Mouse (Mus musculus): ENCODE data around the gene Pdxp. TPM values are rescaled to one million over a fixed set of nuclear protein-coding genes. Genes with fewer than 3 reads are reported as not detected.

Pdxp gene
- polyA plus RNA-seq, 1 experiment from 2014 or later: 111 TPM

DNA sequence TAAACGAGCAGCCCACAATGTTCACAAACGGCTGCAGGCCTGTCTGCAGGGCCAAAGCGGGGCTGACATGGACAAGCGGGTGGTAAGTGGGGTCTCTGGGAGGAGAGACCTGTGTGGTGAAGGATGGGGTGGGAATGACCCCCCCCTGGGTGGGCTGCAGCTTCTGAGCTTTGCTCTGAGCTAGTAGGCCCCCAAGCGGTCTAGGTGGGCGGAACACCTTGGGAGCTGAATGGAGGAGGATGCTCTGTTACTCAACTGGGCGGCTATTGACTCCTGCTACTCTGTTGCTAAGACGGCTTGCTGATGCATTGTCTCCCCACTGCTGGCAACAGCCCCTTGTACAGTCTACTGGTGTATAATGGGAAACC is 12.3 kb upstream of the Pdxp start:
- no peaks in the 10 kb centered on the region for H3K9me3 ChIP-seq (ENCODE audit: control insufficient read depth, low read length)
- no peak overlapping the region for H3K9ac ChIP-seq (replicated peaks; ENCODE audit: low read length)
- DNase-seq: no peak
- H3K4me1 ChIP-seq (ENCODE audit: control insufficient read depth, insufficient read depth, low read length): peaks cover 8% of the 10 kb centered on the region; the same call in 1 of the 2 replicates
- WGBS: 38% methylated on average over 8 of the region's 8 CpGs
- no peak overlapping the region for H3K4me2 ChIP-seq (ENCODE audit: low read length)
- no peak overlapping the region for H3K4me3 ChIP-seq (replicated peaks; ENCODE audit: low read depth, low read length)
- H3K36me3 ChIP-seq (ENCODE audit: control insufficient read depth, insufficient read depth, low read length): no peaks in the 10 kb centered on the region
- ATAC-seq (ENCODE audit: low FRiP score, low TSS enrichment): no peak
- peaks cover 11% of the 10 kb centered on the region; the same call in 1 of the 2 replicates for H3K27me3 ChIP-seq (ENCODE audit: control insufficient read depth, insufficient read depth, low read length)
- no peak overlapping the region for H3K27ac ChIP-seq (replicated peaks; ENCODE audit: low read depth, low read length)

GRCm38 (mm10) chr15:78903243-78903642 is 10.5 kb upstream of the Pdxp start:
- H3K9me3 ChIP-seq (ENCODE audit: control insufficient read depth, low read length): no peaks in the 10 kb centered on the region
- no peak overlapping the region for H3K9ac ChIP-seq (replicated peaks; ENCODE audit: low read length)
- peaks cover 11% of the 10 kb centered on the region; the same call in 1 of the 2 replicates for H3K27me3 ChIP-seq (ENCODE audit: control insufficient read depth, insufficient read depth, low read length)
- peaks cover 8% of the 10 kb centered on the region; the same call in 1 of the 2 replicates for H3K4me1 ChIP-seq (ENCODE audit: control insufficient read depth, insufficient read depth, low read length)
- DNase-seq: peak; percentile 89
- H3K4me2 ChIP-seq (ENCODE audit: low read length): no peak overlapping the region
- no peak overlapping the region for H3K27ac ChIP-seq (replicated peaks; ENCODE audit: low read depth, low read length)
- no peaks in the 10 kb centered on the region for H3K36me3 ChIP-seq (ENCODE audit: control insufficient read depth, insufficient read depth, low read length)
- H3K4me3 ChIP-seq (replicated peaks; ENCODE audit: low read depth, low read length): no peak overlapping the region
- WGBS: 11% methylated on average over 2 of the region's 2 CpGs
- ATAC-seq (ENCODE audit: low FRiP score, low TSS enrichment): peak; percentile 37; the same call in 1 of the 2 replicates

DNA sequence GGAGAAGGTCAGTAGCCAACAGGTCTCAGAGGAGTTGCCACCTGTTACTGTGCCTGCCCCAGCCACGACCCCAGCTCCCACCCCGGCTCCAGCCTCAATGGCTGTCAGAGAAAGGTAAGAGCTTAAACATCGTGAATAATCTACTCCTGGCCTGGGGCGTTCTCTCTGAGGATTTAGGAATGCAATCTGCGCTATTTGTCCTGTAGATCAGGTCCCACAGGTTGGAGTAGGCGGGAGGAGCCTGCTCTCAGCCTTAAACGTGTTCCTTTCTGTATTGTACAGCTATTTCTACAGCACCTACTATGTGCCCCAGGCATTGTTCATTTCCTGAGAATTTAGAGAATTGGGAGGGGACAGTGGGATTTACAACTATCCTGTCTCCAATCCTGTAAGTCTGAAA is 5.3 kb upstream of the Pdxp start:
- Histone ChIP-seq H3K27ac (replicated peaks; ENCODE audit: low read depth, low read length) (no peak overlapping the region), H3K9me3 (ENCODE audit: control insufficient read depth, low read length) (no peaks in the 10 kb centered on the region), H3K36me3 (ENCODE audit: control insufficient read depth, insufficient read depth, low read length) (no peaks in the 10 kb centered on the region), H3K4me1 (ENCODE audit: control insufficient read depth, insufficient read depth, low read length) (peaks cover 5% of the 10 kb centered on the region; the same call in 1 of the 2 replicates), H3K4me3 (replicated peaks; ENCODE audit: low read depth, low read length) (no peak overlapping the region), H3K27me3 (ENCODE audit: control insufficient read depth, insufficient read depth, low read length) (no peaks in the 10 kb centered on the region), H3K9ac (replicated peaks; ENCODE audit: low read length) (no peak overlapping the region), H3K4me2 (ENCODE audit: low read length) (no peak overlapping the region)
- DNase-seq (no peak), ATAC-seq (ENCODE audit: low FRiP score, low TSS enrichment) (no peak)
- WGBS: 87% methylated on average over 7 of the region's 7 CpGs

- Histone ChIP-seq H3K4me2 (ENCODE audit: low read length) (no peak overlapping the region), H3K36me3 (ENCODE audit: control insufficient read depth, insufficient read depth, low read length) (no peaks in the 10 kb centered on the region), H3K9ac (replicated peaks; ENCODE audit: low read length) (no peak overlapping the region), H3K27ac (replicated peaks; ENCODE audit: low read depth, low read length) (no peak overlapping the region), H3K4me3 (replicated peaks; ENCODE audit: low read depth, low read length) (no peak overlapping the region), H3K4me1 (ENCODE audit: control insufficient read depth, insufficient read depth, low read length) (peaks cover 5% of the 10 kb centered on the region; the same call in 1 of the 2 replicates), H3K9me3 (ENCODE audit: control insufficient read depth, low read length) (no peaks in the 10 kb centered on the region), H3K27me3 (ENCODE audit: control insufficient read depth, insufficient read depth, low read length) (no peaks in the 10 kb centered on the region)
- no peak for ATAC-seq (ENCODE audit: low FRiP score, low TSS enrichment)
- DNase-seq: no peak
- 91% methylated on average over 8 of the region's 8 CpGs for WGBS
These were observed 4.7 kb upstream of the Pdxp start for GRCm38 (mm10) chr15:78908982-78909381.

DNA sequence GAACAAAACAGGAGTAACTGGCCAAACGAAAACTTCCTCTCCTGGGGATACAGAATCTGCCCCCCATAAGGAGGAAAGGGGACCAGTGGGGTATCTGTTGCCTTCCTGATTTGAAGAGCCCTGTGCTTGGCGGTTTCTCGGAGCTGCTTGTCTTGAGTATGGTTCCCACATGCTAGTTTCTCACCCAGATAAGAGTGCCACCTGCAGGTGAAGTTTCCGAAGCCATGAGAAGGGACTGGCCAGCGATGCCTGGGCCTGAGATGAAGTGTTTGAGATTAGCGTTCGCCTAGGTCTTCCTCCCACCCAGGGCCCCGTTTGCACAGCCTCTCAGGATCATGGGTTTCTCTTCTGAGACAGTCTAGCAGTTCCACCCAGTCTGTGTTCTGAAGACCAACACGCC is 1.7 kb upstream of the Pdxp start:
- no peak overlapping the region for H3K9ac ChIP-seq (replicated peaks; ENCODE audit: low read length)
- WGBS: 32% methylated on average over 9 of the region's 9 CpGs
- no peak overlapping the region for H3K27ac ChIP-seq (replicated peaks; ENCODE audit: low read depth, low read length)
- H3K9me3 ChIP-seq (ENCODE audit: control insufficient read depth, low read length): no peaks in the 10 kb centered on the region
- peaks cover 26% of the 10 kb centered on the region for H3K4me1 ChIP-seq (ENCODE audit: control insufficient read depth, insufficient read depth, low read length)
- H3K4me3 ChIP-seq (replicated peaks; ENCODE audit: low read depth, low read length): no peak overlapping the region
- no peaks in the 10 kb centered on the region for H3K27me3 ChIP-seq (ENCODE audit: control insufficient read depth, insufficient read depth, low read length)
- DNase-seq (peak; percentile 73), ATAC-seq (ENCODE audit: low FRiP score, low TSS enrichment) (no peak)
- H3K4me2 ChIP-seq (ENCODE audit: low read length): no peak overlapping the region
- H3K36me3 ChIP-seq (ENCODE audit: control insufficient read depth, insufficient read depth, low read length): no peaks in the 10 kb centered on the region

GRCm38 (mm10) chr15:78914091-78914822 is 538 bp downstream of the Pdxp start:
- Histone ChIP-seq H3K9ac (replicated peaks; ENCODE audit: low read length) (peak overlapping the region; percentile 84), H3K4me1 (ENCODE audit: control insufficient read depth, insufficient read depth, low read length) (peaks cover 26% of the 10 kb centered on the region), H3K36me3 (ENCODE audit: control insufficient read depth, insufficient read depth, low read length) (peaks cover 14% of the 10 kb centered on the region), H3K9me3 (ENCODE audit: control insufficient read depth, low read length) (no peaks in the 10 kb centered on the region), H3K4me3 (replicated peaks; ENCODE audit: low read depth, low read length) (peak overlapping the region; percentile 77), H3K27me3 (ENCODE audit: control insufficient read depth, insufficient read depth, low read length) (no peaks in the 10 kb centered on the region), H3K4me2 (ENCODE audit: low read length) (peak overlapping the region; percentile 87), H3K27ac (replicated peaks; ENCODE audit: low read depth, low read length) (peak overlapping the region; percentile 96)
- DNase-seq: peak; percentile 87
- ATAC-seq (ENCODE audit: low FRiP score, low TSS enrichment): peak; percentile 74
- WGBS: under 1% methylated on average over 85 of the region's 87 CpGs

GRCm38 (mm10) chr15:78914823-78915659 is 1.3 kb downstream of the Pdxp start:
- peaks cover 26% of the 10 kb centered on the region for H3K4me1 ChIP-seq (ENCODE audit: control insufficient read depth, insufficient read depth, low read length)
- peak overlapping the region; percentile 87 for H3K4me2 ChIP-seq (ENCODE audit: low read length)
- 49% methylated on average over 8 of the region's 8 CpGs for WGBS
- peaks cover 21% of the 10 kb centered on the region for H3K36me3 ChIP-seq (ENCODE audit: control insufficient read depth, insufficient read depth, low read length)
- peak overlapping the region; percentile 84 for H3K9ac ChIP-seq (replicated peaks; ENCODE audit: low read length)
- ATAC-seq (ENCODE audit: low FRiP score, low TSS enrichment) (no peak), DNase-seq (no peak)
- no peaks in the 10 kb centered on the region for H3K27me3 ChIP-seq (ENCODE audit: control insufficient read depth, insufficient read depth, low read length)
- peak overlapping the region; percentile 96 for H3K27ac ChIP-seq (replicated peaks; ENCODE audit: low read depth, low read length)
- H3K9me3 ChIP-seq (ENCODE audit: control insufficient read depth, low read length): no peaks in the 10 kb centered on the region
- peak overlapping the region; percentile 77 for H3K4me3 ChIP-seq (replicated peaks; ENCODE audit: low read depth, low read length)

- H3K9ac ChIP-seq (replicated peaks; ENCODE audit: low read length): peak overlapping the region; percentile 84
- H3K4me1 ChIP-seq (ENCODE audit: control insufficient read depth, insufficient read depth, low read length): peaks cover 26% of the 10 kb centered on the region
- peak overlapping the region; percentile 77 for H3K4me3 ChIP-seq (replicated peaks; ENCODE audit: low read depth, low read length)
- 7% methylated on average over 8 of the region's 8 CpGs for WGBS
- ATAC-seq (ENCODE audit: low FRiP score, low TSS enrichment) (peak; percentile 18; the same call in 1 of the 2 replicates), DNase-seq (peak; percentile 93)
- H3K4me2 ChIP-seq (ENCODE audit: low read length): peak overlapping the region; percentile 87
- no peaks in the 10 kb centered on the region for H3K27me3 ChIP-seq (ENCODE audit: control insufficient read depth, insufficient read depth, low read length)
- H3K9me3 ChIP-seq (ENCODE audit: control insufficient read depth, low read length): no peaks in the 10 kb centered on the region
- peak overlapping the region; percentile 76 for H3K27ac ChIP-seq (replicated peaks; ENCODE audit: low read depth, low read length)
- H3K36me3 ChIP-seq (ENCODE audit: control insufficient read depth, insufficient read depth, low read length): peaks cover 21% of the 10 kb centered on the region
These were observed 1.9 kb downstream of the Pdxp start for GRCm38 (mm10) chr15:78915660-78916017.

Data from midbrain, embryonic 14.5 days (tissue).